Mouse (Mus musculus) R1 (cell line): ENCODE data around the gene Nav2.
A peak's percentile ranks its signal among the peaks of the same experiment; 100 is the strongest.

Experiments
- DNase-seq: peaks from one replicate; pipeline ENCODE4 v3.0.0-alpha.2; 2018; ENCODE audit warnings: low read depth, low spot score

Nav2 gene

DNA sequence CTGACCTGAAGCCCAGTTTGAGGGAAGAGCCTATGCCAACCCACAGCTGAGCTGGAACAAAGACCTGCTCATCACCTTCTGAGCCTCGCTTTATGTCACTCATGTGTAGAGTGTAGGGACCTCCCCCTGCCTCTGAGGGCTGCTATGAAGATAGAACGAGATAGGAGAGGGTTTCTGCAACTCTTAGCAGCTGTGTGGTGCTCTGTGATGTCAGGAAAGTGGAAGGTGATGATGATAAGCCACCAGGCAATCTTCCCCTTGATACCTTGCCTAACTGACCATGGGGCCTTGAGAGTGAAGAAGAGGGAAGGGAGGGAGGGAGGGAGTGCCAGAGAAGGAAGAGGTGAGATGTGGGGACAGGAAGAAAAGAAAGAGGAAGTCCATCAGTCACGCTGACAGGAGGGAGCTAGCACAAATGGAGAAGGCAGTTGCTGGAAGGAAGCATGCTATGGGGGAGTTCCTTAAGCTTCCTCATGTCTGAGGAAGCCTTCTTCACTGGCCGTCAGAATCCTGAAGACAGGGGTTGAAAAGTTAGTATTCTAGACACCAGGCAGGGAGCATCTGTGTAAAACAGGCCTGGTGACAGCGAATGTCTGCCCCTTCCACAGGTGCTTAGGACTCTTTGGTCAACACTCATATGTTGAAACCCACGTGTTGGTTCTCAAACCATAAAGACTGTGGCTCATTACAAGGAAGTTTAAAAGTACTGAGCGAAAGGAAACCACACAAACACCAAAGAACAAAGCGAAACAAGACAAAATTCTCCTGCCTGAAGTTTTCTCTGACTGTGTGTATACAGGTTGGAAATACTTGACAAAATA lies at the start of gene Nav2:
Nav2 (plus strand) TSS at position 196 of the 821 bp plus-strand sequence.
- no peak for DNase-seq

DNA sequence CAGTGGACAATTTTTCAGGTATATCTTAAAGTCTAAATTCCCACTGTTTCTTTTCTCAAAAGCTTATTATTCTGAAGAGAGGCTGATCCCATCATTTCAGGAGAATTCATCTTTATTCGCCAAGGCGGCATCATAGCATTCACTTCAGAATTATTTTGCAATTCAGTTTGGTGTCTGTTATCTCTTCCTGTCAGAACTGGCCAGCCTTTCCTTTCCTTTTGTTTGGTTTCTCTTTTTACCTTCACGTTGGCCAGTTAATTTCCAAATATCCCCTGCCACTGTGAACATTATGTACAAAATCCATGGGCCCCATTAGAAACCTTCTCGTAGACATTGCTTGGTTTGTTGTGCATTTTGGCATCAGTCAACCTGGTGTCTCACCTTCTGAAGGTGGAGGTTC lies 49.2 kb upstream of the Nav2 start:
- no peak for DNase-seq

DNA sequence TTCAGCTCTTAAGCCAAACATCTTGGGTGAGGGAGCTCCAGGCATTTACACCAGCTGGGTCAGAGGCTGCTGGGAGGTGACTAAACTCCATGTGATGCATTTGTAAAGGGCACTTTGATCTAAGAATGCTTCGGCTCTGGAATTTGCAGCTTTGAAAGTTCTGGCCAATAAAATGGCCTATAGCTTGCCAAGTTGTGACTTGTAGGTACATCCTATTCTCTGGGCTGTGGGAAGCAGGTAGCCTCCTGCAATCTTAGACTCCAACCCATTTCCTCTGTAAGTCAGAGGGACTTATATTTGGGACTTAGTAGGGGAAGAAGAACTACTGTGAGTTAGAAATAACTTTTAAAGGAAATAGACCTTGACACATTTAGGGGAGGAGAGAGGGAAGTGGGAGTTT lies 47.6 kb upstream of the Nav2 start:
- no peak for DNase-seq

DNA sequence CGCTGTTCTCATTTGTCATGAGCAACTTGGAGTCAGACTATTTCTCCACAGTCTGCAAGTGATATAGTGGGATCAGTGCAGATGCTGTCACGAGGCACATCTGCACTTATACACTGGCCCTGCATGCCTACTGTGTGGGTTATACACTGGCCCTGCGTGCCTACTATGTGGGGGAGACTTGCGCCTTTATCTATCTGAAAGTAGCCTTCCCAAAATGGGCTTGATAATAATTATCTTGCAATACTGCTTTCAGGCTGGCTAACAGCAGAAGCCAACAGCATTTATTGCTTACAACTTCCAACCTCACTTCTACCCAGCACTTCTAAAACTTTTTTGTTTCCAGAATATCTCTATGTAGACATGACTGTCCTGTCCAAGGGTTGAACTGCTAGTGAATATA lies 46.7 kb upstream of the Nav2 start:
- no peak for DNase-seq

DNA sequence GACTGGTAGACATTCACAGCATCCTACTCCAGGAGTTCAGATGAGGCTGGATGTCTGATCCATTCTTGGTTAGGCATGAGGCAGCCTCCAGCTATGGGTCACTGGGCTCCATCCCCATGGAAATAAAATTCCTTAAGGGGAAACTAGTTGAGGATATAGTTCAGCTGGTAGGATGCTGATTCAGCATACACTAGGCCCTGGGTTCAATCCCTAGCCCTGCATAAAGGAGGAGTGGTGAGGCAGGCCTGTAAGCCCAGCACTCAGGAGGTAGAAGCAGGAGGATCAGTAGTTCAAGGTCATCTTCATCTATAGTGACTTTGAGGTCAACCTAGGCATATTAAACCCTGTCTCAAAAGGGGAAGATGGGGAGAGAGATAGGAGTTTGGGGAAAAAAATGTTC lies 44.3 kb upstream of the Nav2 start:
- DNase-seq, result no peak

DNA sequence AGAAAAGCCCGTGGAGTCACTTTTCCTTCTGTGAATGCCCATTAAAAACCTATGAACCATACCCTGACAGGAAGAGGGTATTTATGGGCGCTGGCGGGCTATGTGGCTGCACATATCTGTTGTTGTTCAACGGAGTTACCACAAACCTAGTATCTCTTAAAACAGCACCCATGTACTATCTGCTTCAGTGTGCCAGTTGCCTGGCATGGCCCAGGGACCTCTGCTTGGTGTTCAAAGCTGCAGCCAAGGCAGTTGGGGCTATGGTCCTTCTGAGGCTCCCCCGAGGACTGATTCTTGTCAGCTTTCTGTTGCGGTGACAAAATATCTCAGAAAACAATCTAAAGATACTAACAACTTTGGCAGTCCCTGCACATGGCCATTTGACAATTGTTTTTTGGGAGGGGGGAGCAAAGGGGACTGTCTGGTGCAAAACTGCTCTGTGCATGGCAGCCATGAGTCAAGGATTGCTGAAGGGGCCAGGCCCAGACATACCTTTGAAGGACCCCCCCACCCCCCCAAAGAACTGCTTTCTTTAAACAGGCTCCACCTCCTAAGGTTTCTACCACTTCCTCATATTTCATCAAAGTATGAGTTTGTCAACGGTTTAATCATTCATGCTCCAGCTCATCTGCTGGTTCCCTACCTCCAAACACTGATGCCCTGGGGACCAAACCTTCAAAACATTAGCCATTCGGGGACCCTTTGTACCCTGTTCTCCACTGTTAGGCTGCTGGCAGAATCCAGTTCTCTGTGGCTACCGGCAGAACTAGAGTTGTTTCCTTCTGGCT lies 43.7 kb upstream of the Nav2 start:
- DNase-seq, result no peak

DNA sequence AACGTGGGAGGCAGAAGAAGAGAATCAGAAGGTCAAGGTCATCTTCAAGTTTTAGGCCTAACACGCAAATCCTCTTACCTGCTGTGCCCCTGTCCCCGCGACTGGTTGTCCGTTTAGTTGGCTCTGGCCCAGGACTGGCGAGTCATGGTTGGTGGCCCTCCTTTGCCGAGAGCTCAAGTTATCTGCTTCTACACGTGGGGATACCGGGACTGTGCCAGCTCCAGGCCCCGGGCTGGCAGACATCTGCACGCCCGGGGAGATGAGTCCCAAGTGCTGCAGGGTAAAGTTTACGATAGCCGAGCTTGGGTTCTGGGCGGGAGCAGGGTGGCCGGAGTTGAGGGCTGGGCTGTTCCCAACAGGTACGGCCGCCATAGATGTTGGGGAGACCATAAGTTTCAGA lies 40.9 kb upstream of the Nav2 start:
- DNase-seq, result no peak

DNA sequence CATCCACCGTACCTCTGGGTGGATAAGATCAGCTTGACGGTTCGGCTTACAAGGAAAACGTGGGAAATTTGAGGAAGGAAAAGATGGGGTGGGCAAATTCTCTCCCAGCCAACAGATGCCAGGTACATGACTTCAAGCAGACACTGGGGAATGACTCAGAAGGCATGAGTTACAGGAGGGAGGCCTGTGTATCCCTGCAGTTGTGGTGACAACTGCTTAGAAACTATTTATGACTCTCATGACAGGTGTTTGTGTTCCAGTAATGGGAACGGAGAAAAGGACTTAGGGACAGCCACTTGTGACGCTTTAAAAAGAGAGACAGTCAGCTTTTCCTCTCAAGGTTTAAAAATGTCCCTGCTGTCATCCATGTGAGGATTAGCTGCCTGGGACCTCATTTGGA lies 38.4 kb upstream of the Nav2 start:
- DNase-seq, result no peak

DNA sequence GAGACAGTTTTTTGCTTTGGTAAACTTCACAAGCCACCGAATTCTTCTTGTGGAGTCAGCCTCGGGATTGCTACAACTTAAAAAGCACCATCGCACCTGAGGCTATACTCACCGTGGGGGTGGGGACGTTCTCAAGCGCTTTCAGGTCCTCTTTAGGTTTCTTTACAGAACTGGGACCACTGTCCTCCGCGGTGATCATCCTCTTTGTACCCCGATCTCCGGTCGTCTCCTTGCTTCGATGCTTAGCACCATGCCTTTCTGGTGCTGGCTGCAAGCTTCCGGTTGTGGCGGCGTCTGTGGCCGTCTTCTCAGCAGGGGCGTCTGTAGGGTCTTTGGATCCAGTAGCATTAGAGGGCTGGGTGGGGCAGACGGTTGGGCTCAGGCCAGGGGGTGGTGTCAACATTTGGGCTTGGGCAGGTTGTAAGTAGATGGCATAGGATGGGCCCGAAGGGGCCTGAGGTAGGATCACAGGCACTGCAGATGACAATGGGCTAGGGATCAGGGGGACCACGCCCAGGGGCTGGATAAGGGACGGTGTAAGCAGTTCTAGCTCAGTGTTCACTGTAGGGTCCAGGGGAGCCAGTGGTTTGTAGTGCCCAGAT lies 37.8 kb upstream of the Nav2 start:
- DNase-seq, result peak; percentile 32

DNA sequence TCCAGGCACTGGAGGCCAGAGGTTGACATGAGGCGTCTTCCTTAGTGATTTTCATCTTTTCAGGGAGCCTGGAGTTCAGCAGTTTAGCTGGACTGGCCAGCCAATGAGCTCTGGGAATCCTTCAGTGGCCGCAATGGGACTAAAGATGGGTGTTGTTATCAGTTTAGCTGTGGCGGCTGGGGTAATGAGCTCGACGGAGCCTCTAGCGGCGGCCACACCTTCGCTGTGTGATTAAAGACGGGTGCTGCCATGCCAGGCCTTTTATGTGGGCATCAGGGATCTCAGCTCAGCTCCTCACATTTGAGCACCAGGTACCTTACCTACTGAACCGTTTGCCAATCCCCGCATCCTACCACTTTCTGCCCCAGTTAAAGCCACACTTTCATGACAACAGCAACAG lies 37.2 kb upstream of the Nav2 start:
- no peak for DNase-seq

DNA sequence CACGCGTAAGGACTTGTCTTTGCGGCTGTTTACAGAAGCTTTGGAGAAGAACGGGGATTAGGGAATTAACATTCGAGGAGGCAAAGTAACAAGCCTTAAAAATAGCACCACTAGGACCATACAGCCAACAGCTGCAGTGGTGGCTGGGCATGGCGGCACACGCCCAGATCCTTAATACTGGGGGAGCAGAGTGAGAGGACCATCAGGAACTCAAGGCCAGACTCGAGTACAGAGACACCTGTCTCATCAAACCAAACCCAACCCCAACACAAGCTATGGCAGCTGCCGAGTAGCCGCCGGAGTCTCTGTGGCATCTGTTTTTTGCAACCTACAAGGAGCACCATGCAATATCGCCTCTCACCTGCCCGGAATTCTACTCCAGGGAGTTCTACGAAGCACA lies 33.4 kb upstream of the Nav2 start:
- DNase-seq, result no peak

DNA sequence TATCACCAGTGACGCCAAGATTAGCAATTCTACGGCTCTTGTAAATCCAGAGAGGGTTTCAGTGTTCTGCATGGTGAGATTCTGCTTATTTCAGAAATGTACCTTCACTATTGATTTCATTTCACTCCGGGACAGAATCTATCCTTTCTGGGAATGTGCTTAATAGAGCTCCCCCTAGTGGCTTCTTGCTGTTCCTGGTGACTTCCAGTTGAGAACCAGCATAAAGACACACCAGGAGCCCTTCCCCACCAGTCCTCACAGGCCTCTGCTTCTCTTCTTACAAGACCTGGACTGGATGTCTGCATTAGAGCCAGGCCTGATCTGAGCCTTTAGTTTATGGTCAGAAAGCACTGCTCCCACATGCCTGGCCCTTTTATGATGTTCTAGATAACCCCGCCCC lies 32.0 kb upstream of the Nav2 start:
- peak; percentile 85 for DNase-seq

DNA sequence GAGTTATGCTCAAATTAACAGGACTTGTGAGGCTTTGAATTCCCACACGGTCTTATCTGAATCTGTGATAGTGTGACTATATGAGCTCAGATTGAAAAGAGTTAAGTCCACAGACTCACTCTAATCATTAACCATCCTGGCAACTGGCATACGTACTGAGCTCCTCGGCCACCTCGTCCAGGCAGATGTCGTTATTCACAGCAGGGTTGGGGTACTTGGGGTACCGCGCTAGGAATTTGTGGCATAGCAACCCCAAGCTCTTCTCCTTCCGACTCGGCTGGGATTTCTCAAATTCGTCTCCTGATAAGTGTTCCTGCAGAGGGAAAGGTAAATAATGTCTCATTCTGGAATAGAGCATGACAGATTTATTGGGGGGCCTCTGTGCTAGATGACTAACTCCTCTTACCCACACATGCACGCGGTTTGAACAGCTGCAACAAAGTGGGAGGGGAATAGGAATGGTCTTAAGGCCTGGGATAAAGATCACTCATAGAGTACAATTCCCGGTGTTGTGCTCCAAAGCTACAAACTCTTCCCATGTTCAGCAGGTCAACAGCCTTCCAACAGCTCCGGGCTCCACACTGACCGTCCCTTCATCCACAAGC lies 30.6 kb upstream of the Nav2 start:
- no peak for DNase-seq

DNA sequence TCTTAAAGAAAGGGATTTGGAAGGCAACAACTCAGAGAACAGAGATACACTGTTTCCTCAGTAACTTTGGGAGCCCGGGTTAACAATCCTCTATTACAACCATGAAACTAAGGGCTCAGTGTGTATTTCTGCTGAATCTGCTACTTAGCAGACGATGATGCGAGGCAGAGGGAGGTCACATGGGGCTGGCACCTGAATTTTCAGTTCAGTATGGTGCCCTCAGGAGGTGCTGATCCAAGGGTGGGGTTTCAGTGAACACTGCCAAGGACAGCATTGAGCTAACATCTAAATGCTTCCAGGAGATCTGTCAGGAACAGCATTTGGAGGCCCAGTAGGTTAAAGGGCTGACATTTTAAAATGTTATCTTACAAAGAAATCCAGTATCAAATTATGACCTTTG lies 28.9 kb upstream of the Nav2 start:
- DNase-seq, result no peak

DNA sequence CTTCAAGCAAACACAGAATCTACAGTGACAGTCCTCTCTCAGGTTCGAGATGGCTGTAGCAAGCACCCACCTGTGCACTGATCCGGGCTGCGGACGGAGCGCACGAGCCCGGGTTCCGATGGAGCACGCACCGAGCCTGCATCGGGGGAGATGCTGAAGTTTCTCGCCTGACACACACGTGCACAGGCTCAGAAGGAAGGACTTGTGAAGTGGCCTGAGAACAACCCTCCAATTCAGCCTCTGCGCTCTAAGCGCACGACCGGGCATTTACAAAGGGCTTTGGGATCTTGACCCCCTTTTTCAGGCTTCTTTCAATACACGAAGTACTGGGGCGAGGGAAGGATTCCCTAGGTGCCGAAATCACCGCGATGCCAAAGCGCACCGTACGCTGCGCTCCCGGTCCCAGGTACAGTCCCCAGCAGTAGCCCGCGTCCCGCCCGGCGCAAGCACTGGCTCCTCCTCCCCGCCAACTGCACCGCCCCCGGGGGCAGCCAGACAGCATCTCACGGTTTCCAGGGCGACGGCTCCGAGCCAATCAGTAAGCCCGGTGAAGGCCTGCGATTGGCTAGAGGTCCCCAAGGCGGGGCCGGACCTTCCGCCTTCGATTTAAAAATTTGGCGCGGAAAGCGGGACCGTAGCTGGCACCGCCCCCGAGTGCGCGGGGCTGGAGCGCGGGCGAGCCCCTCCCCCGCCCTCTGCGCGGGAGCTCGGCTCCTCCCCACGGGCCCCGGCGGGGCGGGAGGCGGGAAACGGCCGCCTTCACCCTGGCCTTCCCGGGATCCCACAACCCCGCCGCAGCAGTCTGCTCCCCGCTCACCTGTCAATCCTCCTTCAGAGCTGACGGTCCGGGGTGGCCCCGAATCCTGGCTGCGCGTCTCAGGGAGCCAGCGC lies 27.7 kb upstream of the Nav2 start:
- peak; percentile 99 for DNase-seq

DNA sequence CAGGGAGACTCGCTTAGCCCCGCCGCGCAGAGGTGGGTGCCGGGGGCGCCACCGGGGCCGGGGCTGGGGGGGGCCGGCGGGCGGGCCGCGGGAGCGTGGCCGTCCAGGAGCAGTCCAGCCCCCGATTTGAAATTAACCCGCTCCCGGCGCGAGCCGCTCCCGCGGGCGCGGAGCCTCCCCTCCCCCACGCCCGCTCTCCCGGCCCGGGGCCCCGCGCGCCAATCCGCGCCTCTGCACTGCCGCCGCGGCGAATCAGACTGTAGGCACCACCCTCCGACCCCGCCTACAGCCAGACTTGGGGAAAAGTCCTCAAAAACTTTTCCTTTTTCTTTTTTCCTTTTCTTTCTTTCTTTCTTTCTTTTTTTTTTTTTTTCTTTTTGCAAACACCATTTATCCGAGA lies 27.0 kb upstream of the Nav2 start, which contains the start of gene E2f8:
E2f8 (minus strand) TSS at position 111 of the 400 bp plus-strand sequence.
- peak; percentile 81 for DNase-seq

DNA sequence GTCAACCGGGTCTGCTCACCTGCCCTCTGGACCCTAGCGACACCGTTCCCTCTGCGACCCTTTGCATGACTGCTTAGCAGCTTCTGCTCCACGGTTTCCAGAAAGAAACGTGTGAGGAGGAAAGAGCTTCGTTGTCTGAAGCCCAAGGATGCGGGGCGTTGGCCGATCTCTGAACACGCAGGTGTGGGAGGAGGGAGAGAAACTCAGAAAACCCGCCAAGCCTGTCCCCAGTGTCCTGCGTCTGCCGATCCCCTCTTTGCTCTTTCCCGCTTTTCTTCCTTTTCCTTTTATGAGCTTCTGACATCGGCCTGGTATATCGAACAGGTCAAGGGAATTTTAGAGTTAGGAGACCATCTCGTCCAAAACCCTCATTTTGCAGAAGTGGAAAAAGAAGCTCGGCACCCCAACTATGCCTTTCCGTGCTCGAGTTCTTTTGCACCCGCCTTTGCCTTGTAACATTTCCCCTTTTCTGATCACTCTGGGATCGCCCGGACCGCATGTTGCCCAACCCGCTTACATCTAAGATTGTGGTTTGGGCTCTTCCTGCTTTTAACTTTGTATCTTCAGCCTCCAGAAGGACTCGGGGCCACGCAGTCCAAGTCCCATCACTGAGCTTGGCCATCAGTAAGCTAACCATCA lies 26.4 kb upstream of the Nav2 start:
- DNase-seq, result peak; percentile 63

DNA sequence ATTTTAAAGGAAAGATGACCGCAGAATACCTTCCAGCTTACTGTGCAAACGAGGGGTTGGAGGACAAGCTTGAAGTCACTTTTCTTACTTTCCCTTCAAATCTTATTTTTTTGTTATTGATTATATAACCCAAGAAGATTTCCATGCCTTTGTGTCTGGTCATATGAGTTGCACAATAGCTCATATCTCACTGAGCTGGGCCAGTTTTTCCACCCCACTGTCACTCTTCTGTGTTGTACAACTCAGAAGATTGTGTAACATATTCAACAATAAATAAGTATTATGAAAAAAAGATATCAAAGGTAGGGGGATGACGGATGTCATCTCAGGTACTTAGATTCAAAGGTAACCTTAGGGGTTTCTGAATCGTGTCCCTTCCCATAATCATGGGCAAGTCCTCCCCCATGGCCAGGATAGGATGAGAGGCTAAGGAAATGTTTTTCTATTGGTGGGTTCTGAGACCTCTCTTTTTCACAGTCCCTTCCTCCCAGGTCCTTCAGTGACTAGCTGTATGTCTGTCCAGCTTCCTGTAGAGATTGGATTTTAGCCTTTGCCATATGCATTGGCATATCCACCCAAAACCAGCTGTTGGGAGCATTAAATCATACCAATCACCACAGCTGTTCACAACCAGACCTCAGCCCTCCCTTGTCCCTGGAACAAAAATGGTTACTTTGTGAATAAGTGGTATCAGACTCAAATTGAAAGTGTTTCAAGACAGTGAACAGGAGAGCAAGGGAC lies 24.8 kb upstream of the Nav2 start:
- no peak for DNase-seq

DNA sequence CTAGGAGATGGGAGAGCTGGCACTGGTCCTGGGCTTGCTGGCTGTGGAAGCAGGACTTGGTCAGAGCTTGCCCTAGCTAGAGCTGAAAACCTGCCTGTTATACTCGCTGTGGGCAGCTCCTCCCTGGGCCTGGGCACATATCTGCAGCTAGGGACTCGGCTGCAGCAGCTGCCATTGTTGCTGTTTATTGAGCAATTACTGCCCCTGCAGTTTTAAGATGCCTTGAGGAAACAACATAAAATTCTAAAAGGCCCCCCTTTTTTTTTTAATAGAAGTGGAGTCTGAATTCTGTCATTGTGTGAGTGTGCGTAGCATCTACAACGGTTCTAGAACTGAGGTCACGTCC lies 24.3 kb upstream of the Nav2 start:
- DNase-seq, result no peak

DNA sequence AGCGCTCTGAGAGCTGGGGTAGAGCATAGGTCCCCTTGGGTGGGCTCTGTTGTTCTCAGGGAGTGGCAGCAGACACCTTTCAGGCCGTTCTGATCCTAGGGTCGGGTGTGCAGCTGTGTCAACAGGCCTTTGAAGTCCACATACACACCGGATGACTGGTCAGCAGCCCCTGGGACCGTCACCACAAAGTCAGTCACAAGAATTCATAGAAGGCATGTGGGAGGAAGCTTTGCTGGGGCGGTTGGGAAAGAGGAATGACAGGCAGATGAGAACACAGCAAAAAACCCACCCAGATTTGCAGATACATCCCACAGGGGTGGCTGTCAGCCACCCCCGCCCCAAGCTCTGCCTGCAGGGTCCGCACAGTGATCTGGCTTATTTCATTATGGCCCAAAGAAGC lies 20.5 kb upstream of the Nav2 start:
- DNase-seq, result no peak
